Mouse (Mus musculus): ENCODE results near the gene A930004D18Rik.

- no peak for TF ChIP-seq TAL1 (IDR thresholded peaks at IDR 0.05; ENCODE audit: low read length)
- no peak for TF ChIP-seq GATA1 (IDR thresholded peaks at IDR 0.05; ENCODE audit: low read length)
These were observed 11.2 kb downstream of the A930004D18Rik start for GRCm38 (mm10) chr2:18026116-18026947.

Measured in erythroblast, embryonic 14.5 days (primary cell).